ENCODE assay signal across 26 mouse cellular contexts in genomic region chr8:85074617-85075016, GRCm38 (mm10). TPM values are rescaled to one million over a fixed set of nuclear protein-coding genes. Genes with fewer than 3 reads are reported as not detected.
DNase-seq lines count a peak whose midpoint lies in the region; ATAC-seq and TF ChIP-seq lines count a peak whose summit lies in the region.
"Had no signal": no experiment of that assay in that cellular context is flagged by ENCODE, and none has a peak within 500 bp of the region (broad histone marks: within the 10 kb centered on the region; RNA-seq: fewer than 3 reads in every experiment).

No protein-coding gene starts in this region.

- peaks cover 32% of the 10 kb centered on the region for H3K36me3 ChIP-seq in liver, embryonic 11.5 days (ENCODE audit: control insufficient read depth, insufficient read depth, low read length)
- H3K36me3 ChIP-seq in liver, postnatal 0 days (replicated peaks; ENCODE audit: insufficient read depth, low read length) = peaks cover 35% of the 10 kb centered on the region
- peaks cover 57% of the 10 kb centered on the region for H3K36me3 ChIP-seq in liver, embryonic 13.5 days
- peaks cover 12% of the 10 kb centered on the region for H3K36me3 ChIP-seq in myocyte (ENCODE audit: control insufficient read depth, insufficient read depth)

- H3K4me1 ChIP-seq in liver, embryonic 11.5 days (replicated peaks; ENCODE audit: control insufficient read depth, insufficient read depth, low read length) = peaks cover 30% of the 10 kb centered on the region
- H3K4me1 ChIP-seq in liver, postnatal 0 days (ENCODE audit: insufficient read depth) = peaks cover 18% of the 10 kb centered on the region
- peaks cover 76% of the 10 kb centered on the region for H3K4me1 ChIP-seq in liver, embryonic 13.5 days (replicated peaks)

- no peak overlapping the region for H3K9ac ChIP-seq in liver, embryonic 11.5 days (ENCODE audit: low read depth, low read length)
- no peak overlapping the region for H3K9ac ChIP-seq in liver, postnatal 0 days (replicated peaks)
- H3K9ac ChIP-seq in liver, embryonic 13.5 days = 0 out of 2 replicates have a peak overlapping the region, but pooled peaks have one; percentile 53
- H3K9ac ChIP-seq: embryonic facial prominence, embryonic 12.5 days; embryonic facial prominence, embryonic 15.5 days; forebrain, embryonic 12.5 days; hindbrain, embryonic 13.5 days had no signal

- DNase-seq in cerebellum, adult 9-10 months = peak; percentile 23
- no peak for DNase-seq in cerebellum, adult 11-12 months
- DNase-seq in liver, embryonic 11.5 days (ENCODE audit: low spot score) = no peak
- no peak for DNase-seq in liver, postnatal 0 days
- DNase-seq in liver, embryonic 13.5 days = no peak
- DNase-seq in lung, postnatal 4 days = no peak
- DNase-seq: adrenal gland, adult 8-10 months; adrenal gland, postnatal 25 days; cerebellum, adult 18-20 months; cerebellum, postnatal 25 days; gastrocnemius, postnatal 10 days; gastrocnemius, postnatal 36 days; heart, adult 2 months had no signal

- no peak for TF ChIP-seq POLR2A in myocyte (IDR thresholded peaks at IDR 0.05; ENCODE audit: insufficient read length, low read depth)

- peak overlapping the region; percentile 4; the same call in 1 of the 2 replicates for H3K4me3 ChIP-seq in liver, embryonic 11.5 days (ENCODE audit: low read depth, low read length)
- H3K4me3 ChIP-seq in liver, postnatal 0 days (ENCODE audit: low read depth, low read length) = no peak overlapping the region
- no peak overlapping the region for H3K4me3 ChIP-seq in liver, embryonic 13.5 days (replicated peaks)
- H3K4me3 ChIP-seq in myocyte = no peak overlapping the region
- H3K4me3 ChIP-seq: embryonic facial prominence, embryonic 12.5 days; embryonic facial prominence, embryonic 15.5 days; forebrain, embryonic 12.5 days; heart, adult 2 months; heart, embryonic 10.5 days; hindbrain, embryonic 13.5 days had no signal

- WGBS in liver, embryonic 11.5 days = 86% methylated on average over 10 of the region's 10 CpGs
- WGBS in liver, postnatal 0 days (ENCODE audit: insufficient replicate concordance) = 86% methylated on average over 10 of the region's 10 CpGs
- 87% methylated on average over 10 of the region's 10 CpGs for WGBS in liver, embryonic 13.5 days (ENCODE audit: insufficient replicate concordance)

- TF ChIP-seq EP300 in liver, postnatal 0 days (IDR thresholded peaks at IDR 0.05; ENCODE audit: low read depth) = no peak

- H3K79me2 ChIP-seq in myocyte (ENCODE audit: control insufficient read depth, insufficient read depth) = peaks cover 3% of the 10 kb centered on the region

- no peak overlapping the region for H3K27ac ChIP-seq in liver, embryonic 11.5 days (ENCODE audit: low read depth, low read length)
- H3K27ac ChIP-seq in liver, postnatal 0 days (ENCODE audit: low read depth) = no peak overlapping the region
- H3K27ac ChIP-seq in liver, embryonic 13.5 days = peak overlapping the region; percentile 81
- H3K27ac ChIP-seq: embryonic facial prominence, embryonic 12.5 days; embryonic facial prominence, embryonic 15.5 days; forebrain, embryonic 12.5 days; heart, adult 2 months; heart, embryonic 10.5 days; hindbrain, embryonic 10.5 days; hindbrain, embryonic 13.5 days had no signal

- H3ac ChIP-seq in myocyte (ENCODE audit: control insufficient read depth, insufficient read length) = no peak overlapping the region

- H3K27me3 ChIP-seq in liver, embryonic 11.5 days (replicated peaks; ENCODE audit: control insufficient read depth, insufficient read depth, low read length) = no peaks in the 10 kb centered on the region
- no peaks in the 10 kb centered on the region for H3K27me3 ChIP-seq in liver, postnatal 0 days (ENCODE audit: insufficient read depth, low read length)
- no peaks in the 10 kb centered on the region for H3K27me3 ChIP-seq in liver, embryonic 13.5 days
- H3K27me3 ChIP-seq in myocyte (ENCODE audit: control insufficient read depth, insufficient read depth, insufficient read length) = no peaks in the 10 kb centered on the region
- H3K27me3 ChIP-seq: embryonic facial prominence, embryonic 12.5 days; embryonic facial prominence, embryonic 15.5 days; forebrain, embryonic 12.5 days; hindbrain, embryonic 13.5 days had no signal

- ATAC-seq in liver, embryonic 11.5 days (replicated peaks; ENCODE audit: low FRiP score) = no peak
- no peak for ATAC-seq in liver, postnatal 0 days
- ATAC-seq in liver, embryonic 13.5 days (ENCODE audit: low read depth) = no peak
- ATAC-seq: activated CD4-positive, CD25-positive, alpha-beta regulatory T cell, adult 4 months; forebrain, embryonic 16.5 days; hindbrain, embryonic 16.5 days had no signal

- no peak for TF ChIP-seq CTCF in liver, postnatal 0 days (IDR thresholded peaks at IDR 0.05; ENCODE audit: low read depth)

- no peaks in the 10 kb centered on the region for H3K9me3 ChIP-seq in liver, embryonic 11.5 days (ENCODE audit: control insufficient read depth, low read length)
- H3K9me3 ChIP-seq in liver, postnatal 0 days (ENCODE audit: low read length) = no peaks in the 10 kb centered on the region
- H3K9me3 ChIP-seq in liver, embryonic 13.5 days (replicated peaks) = no peaks in the 10 kb centered on the region
- H3K9me3 ChIP-seq: embryonic facial prominence, embryonic 12.5 days; embryonic facial prominence, embryonic 15.5 days; forebrain, embryonic 12.5 days; heart, embryonic 10.5 days; hindbrain, embryonic 10.5 days; hindbrain, embryonic 13.5 days had no signal

- no peak overlapping the region for H3K4me2 ChIP-seq in liver, embryonic 11.5 days
- H3K4me2 ChIP-seq in liver, postnatal 0 days (ENCODE audit: low read depth, low read length) = no peak overlapping the region
- no peak overlapping the region for H3K4me2 ChIP-seq in liver, embryonic 13.5 days
- H3K4me2 ChIP-seq in myocyte (ENCODE audit: low read depth) = no peak overlapping the region
- H3K4me2 ChIP-seq: embryonic facial prominence, embryonic 12.5 days; embryonic facial prominence, embryonic 15.5 days; forebrain, embryonic 12.5 days; hindbrain, embryonic 13.5 days had no signal

TF ChIP-seq in myocyte, 11 proteins besides CTCF, POLR2A, EP300 and RAD21:
- peak; percentile 22 for TF ChIP-seq POLR2AphosphoS2 (IDR thresholded peaks at IDR 0.05; ENCODE audit: insufficient read length, low read depth)
- TF ChIP-seq REST (IDR thresholded peaks at IDR 0.05; ENCODE audit: insufficient read depth, insufficient read length) = no peak

RNA-seq across cellular contexts. Expression of gene Dhps, which starts 3.1 kb away (rescaled TPM):
- 72.5 and 73.8 TPM in 2 replicates for polyA plus RNA-seq in liver, embryonic 11.5 days (2014; fragmentation: Nextera tagmentation; extraction: Ambion mirVana)
- 24.8 and 27.7 TPM in 2 replicates for polyA plus RNA-seq in liver, postnatal 0 days (2015; fragmentation: Nextera tagmentation; extraction: Ambion mirVana)
- 41.2 and 42.9 TPM in 2 replicates for polyA plus RNA-seq in liver, embryonic 13.5 days (2015; fragmentation: Nextera tagmentation; extraction: Ambion mirVana)
- 86.7 TPM for polyA plus RNA-seq in myocyte (2012; fragmentation: generic; extraction: Trizol)

RNA-seq across cellular contexts. Expression of gene Wdr83os, which starts 5.9 kb away (rescaled TPM):
- 103 and 105 TPM in 2 replicates for polyA plus RNA-seq in liver, embryonic 11.5 days (2014; fragmentation: Nextera tagmentation; extraction: Ambion mirVana)
- polyA plus RNA-seq in liver, postnatal 0 days (2015; fragmentation: Nextera tagmentation; extraction: Ambion mirVana) = 63.5 and 66.8 TPM in 2 replicates
- 69.1 and 70.5 TPM in 2 replicates for polyA plus RNA-seq in liver, embryonic 13.5 days (2015; fragmentation: Nextera tagmentation; extraction: Ambion mirVana)
- polyA plus RNA-seq in myocyte (2012; fragmentation: generic; extraction: Trizol) = 166 TPM

RNA-seq across cellular contexts. Expression of gene Wdr83, which starts 6.5 kb away (rescaled TPM):
- 46.4 and 50.4 TPM in 2 replicates for polyA plus RNA-seq in liver, embryonic 11.5 days (2014; fragmentation: Nextera tagmentation; extraction: Ambion mirVana)
- 17.6 and 18.4 TPM in 2 replicates for polyA plus RNA-seq in liver, postnatal 0 days (2015; fragmentation: Nextera tagmentation; extraction: Ambion mirVana)
- 26.5 and 28.1 TPM in 2 replicates for polyA plus RNA-seq in liver, embryonic 13.5 days (2015; fragmentation: Nextera tagmentation; extraction: Ambion mirVana)
- polyA plus RNA-seq in myocyte (2012; fragmentation: generic; extraction: Trizol) = 26.8 TPM

RNA-seq across cellular contexts. Expression of gene Gm5741, which starts 6.8 kb away (rescaled TPM):
- polyA plus RNA-seq in liver, embryonic 11.5 days (2014; fragmentation: Nextera tagmentation; extraction: Ambion mirVana) = not detected in 2 replicates
- not detected in 2 replicates for polyA plus RNA-seq in liver, postnatal 0 days (2015; fragmentation: Nextera tagmentation; extraction: Ambion mirVana)
- polyA plus RNA-seq in liver, embryonic 13.5 days (2015; fragmentation: Nextera tagmentation; extraction: Ambion mirVana) = not detected in 2 replicates
- 0.31 TPM for polyA plus RNA-seq in myocyte (2012; fragmentation: generic; extraction: Trizol)
- polyA plus RNA-seq: activated CD4-positive, CD25-positive, alpha-beta regulatory T cell, adult 4 months; brain, embryonic 14.5 days; embryonic facial prominence, embryonic 12.5 days; heart, adult 2 months; heart, embryonic 14.5 days; heart, postnatal 0 days had no signal

RNA-seq across cellular contexts. Expression of gene Man2b1, which starts 8.5 kb away (rescaled TPM):
- polyA plus RNA-seq in liver, embryonic 11.5 days (2014; fragmentation: Nextera tagmentation; extraction: Ambion mirVana) = 38.6 and 40.3 TPM in 2 replicates
- polyA plus RNA-seq in liver, postnatal 0 days (2015; fragmentation: Nextera tagmentation; extraction: Ambion mirVana) = 42.6 and 44.6 TPM in 2 replicates
- polyA plus RNA-seq in liver, embryonic 13.5 days (2015; fragmentation: Nextera tagmentation; extraction: Ambion mirVana) = 20.0 and 24.1 TPM in 2 replicates
- 7.6 TPM for polyA plus RNA-seq in myocyte (2012; fragmentation: generic; extraction: Trizol)
